Mouse (Mus musculus) thymus, postnatal 10 days (tissue): ENCODE results near the gene Hk2.
"Not testable (repeated sequence)": the region's sequence is repeated elsewhere in the genome, so short reads cannot be mapped to it uniquely, and the experiment has no call there.

Experiments
- DNase-seq, 2 experiments: peaks; one replicate each; pipeline ENCODE4 v3.0.0; 2021; ENCODE audit warnings: low spot score in 2 of 2

Gene Hk2

DNA sequence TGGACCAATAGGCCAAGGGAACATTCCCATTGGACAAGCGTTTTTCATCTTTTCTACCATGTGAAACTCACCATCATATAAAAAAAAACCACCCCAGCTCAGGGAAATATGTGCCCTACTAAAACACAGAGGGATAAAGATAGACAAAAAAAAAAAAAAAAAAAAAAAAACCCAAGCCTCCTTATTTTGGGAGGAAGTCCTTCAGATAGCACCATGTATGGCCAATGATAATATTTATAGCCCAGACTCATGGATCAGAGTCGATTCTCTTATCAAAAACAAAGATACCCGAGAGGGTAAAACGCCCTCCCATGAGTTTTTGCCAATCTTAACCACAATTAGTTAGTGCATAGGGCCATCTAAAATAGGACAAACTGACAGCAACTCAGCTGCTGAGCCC lies 84.8 kb downstream of the Hk2 start:
- DNase-seq = no peak

DNA sequence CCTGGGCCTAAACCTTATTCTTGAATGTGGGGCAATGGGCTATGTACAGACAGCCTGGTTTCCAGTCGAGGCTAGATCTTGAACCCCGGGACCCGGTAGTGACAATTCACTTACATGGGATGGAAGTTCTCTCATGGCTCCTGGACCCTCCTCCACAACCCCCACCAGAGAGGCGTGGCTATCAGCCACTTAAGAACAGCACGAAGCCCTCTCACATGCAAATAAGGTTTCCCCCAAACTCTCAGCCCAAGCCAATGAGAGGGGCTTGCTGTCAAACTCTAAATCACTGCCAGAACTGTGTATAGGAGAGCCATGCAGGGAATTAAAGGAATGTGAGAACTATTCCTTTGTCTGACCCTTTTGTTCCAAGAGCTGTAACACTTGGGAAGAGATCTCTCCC lies 85.7 kb downstream of the Hk2 start:
- DNase-seq = not testable (repeated sequence)

DNA sequence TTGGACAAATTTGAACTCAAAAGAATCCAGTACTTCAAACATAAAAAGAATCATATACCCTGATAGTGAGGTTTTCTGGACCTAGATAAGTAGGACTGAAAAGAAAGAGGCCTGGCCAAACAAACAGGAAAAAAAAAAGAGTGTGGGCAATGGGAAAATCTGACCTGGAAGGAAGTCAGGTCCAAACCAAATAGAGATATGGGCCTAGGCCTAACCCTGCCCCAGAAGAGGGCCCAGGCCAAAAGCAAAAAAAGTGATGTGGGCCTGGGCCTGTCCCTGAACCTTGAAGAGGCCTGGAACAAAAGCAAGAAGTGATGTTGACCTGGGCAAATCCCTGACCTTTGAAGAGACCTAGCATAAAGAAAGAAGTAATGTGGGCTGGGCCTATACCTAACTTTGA lies 90.1 kb downstream of the Hk2 start:
- no peak for DNase-seq

DNA sequence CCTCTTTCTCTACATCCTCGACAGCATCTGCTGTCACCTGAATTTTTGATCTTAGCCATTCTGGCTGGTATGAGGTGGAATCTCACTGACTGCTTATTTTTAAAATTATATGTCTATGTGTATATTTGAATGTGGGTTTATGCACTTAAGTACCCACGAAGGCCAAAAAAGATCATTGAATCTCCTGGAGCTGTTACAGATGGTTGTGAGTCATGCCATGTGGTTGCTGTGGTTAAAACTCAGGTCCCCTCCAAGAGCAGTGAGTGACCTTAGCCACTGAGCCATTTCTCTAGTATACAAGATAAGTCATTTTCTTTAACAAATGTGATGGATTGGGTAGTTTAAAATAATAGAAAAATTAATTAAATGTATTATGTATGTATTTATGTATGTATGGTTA lies 95.0 kb downstream of the Hk2 start:
- not testable (repeated sequence) for DNase-seq

DNA sequence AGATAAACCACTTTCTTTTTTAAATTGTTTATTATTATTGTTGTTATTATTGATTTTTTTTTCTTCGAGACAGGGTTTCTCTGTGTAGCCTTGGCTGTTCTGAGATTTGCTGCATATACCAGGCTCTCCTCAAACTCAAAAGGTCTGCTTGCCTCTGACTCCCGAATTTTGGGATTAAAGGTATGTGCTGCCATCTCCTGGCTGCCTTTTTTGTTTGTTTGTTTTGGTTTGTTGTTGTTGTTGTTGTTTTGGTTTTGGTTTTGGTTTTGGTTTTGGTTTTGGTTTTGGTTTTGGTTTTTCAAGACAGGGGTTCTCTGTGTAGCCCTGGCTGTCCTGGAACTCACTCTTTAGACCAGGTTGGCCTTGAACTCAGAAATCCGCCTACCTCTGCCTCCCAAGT lies 96.6 kb downstream of the Hk2 start:
- not testable (repeated sequence) for DNase-seq
